Mouse (Mus musculus): ENCODE measurements at regions not wholly inside any gene's neighbourhood (a gene's known extent, or its start where the extent isn't known, plus 50 kb on each side); places are given as distances from the start of the nearest gene placed in this dataset.
A peak's percentile ranks its signal among the peaks of the same experiment; 100 is the strongest.

DNA sequence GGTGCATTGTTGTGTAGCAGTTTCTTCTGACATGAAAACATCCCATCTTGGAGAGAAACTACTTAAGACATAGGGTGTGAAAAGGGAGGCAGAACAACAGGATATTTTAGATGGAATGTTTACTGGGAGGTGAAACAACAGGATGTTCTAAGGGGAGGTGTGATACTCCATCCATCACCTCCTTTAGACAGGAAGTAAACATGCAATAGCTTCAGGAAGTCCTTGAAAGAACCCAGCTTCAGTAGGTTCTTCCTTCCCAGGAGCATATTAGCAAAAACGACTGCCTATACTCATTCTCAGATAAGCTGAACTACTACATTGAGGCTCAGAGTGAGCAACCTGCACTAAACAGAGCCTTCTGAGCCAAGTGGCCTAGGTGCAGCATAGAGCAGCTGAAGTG lies 82.6 kb upstream of the Med14 start:
- H3K36me3 ChIP-seq (ENCODE audit: control insufficient read depth, insufficient read depth, low read length, poor library complexity, severe bottlenecking), result no peaks in the 10 kb centered on the region
- TF ChIP-seq POLR2A (IDR thresholded peaks at IDR 0.05; ENCODE audit: insufficient read depth, low read length) (no peak), CTCF (IDR thresholded peaks at IDR 0.05; ENCODE audit: low read depth, low read length) (no peak), EP300 (IDR thresholded peaks at IDR 0.05; ENCODE audit: insufficient read depth, low read depth, low read length) (no peak)
- H3K4me1 ChIP-seq (ENCODE audit: control insufficient read depth, insufficient read depth, low read length), result no peaks in the 10 kb centered on the region
- no peaks in the 10 kb centered on the region for H3K27me3 ChIP-seq (ENCODE audit: control insufficient read depth, insufficient read depth, low read length, poor library complexity, severe bottlenecking)
- H3K9ac ChIP-seq (ENCODE audit: low read depth, poor library complexity, severe bottlenecking), result no peak overlapping the region
- H3K4me3 ChIP-seq (ENCODE audit: low read depth, low read length), result no peak overlapping the region
- H3K9me3 ChIP-seq (replicated peaks; ENCODE audit: control insufficient read depth, insufficient read depth, low read length, poor library complexity, severe bottlenecking), result no peaks in the 10 kb centered on the region
- H3K27ac ChIP-seq (ENCODE audit: insufficient read depth, low read length), result no peak overlapping the region

GRCm38 (mm10) chrX:12841021-12841325 lies 79.1 kb upstream of the Med14 start:
- Histone ChIP-seq H3K36me3 (ENCODE audit: control insufficient read depth, insufficient read depth, low read length, poor library complexity, severe bottlenecking) (no peaks in the 10 kb centered on the region), H3K9ac (ENCODE audit: low read depth, poor library complexity, severe bottlenecking) (peak overlapping the region; percentile 68; the same call in 1 of the 2 replicates), H3K27me3 (ENCODE audit: control insufficient read depth, insufficient read depth, low read length, poor library complexity, severe bottlenecking) (no peaks in the 10 kb centered on the region), H3K9me3 (replicated peaks; ENCODE audit: control insufficient read depth, insufficient read depth, low read length, poor library complexity, severe bottlenecking) (no peaks in the 10 kb centered on the region), H3K27ac (ENCODE audit: insufficient read depth, low read length) (peak overlapping the region; percentile 96), H3K4me3 (ENCODE audit: low read depth, low read length) (peak overlapping the region; percentile 39), H3K4me1 (ENCODE audit: control insufficient read depth, insufficient read depth, low read length) (no peaks in the 10 kb centered on the region)
- no peak for TF ChIP-seq POLR2A (IDR thresholded peaks at IDR 0.05; ENCODE audit: insufficient read depth, low read length)

GRCm38 (mm10) chrX:12840160-12841020 lies 78.5 kb upstream of the Med14 start:
- Histone ChIP-seq H3K27me3 (ENCODE audit: control insufficient read depth, insufficient read depth, low read length, poor library complexity, severe bottlenecking) (no peaks in the 10 kb centered on the region), H3K4me3 (ENCODE audit: low read depth, low read length) (peak overlapping the region; percentile 39), H3K36me3 (ENCODE audit: control insufficient read depth, insufficient read depth, low read length, poor library complexity, severe bottlenecking) (no peaks in the 10 kb centered on the region), H3K4me1 (ENCODE audit: control insufficient read depth, insufficient read depth, low read length) (no peaks in the 10 kb centered on the region), H3K9ac (ENCODE audit: low read depth, poor library complexity, severe bottlenecking) (peak overlapping the region; percentile 68), H3K27ac (ENCODE audit: insufficient read depth, low read length) (peak overlapping the region; percentile 96), H3K9me3 (replicated peaks; ENCODE audit: control insufficient read depth, insufficient read depth, low read length, poor library complexity, severe bottlenecking) (no peaks in the 10 kb centered on the region)
- TF ChIP-seq EP300 (IDR thresholded peaks at IDR 0.05; ENCODE audit: insufficient read depth, low read depth, low read length) (peak; percentile 80; the same call in 1 of the 2 replicates), CTCF (IDR thresholded peaks at IDR 0.05; ENCODE audit: low read depth, low read length) (no peak)

- H3K4me1 ChIP-seq (ENCODE audit: control insufficient read depth, insufficient read depth, low read length), result no peaks in the 10 kb centered on the region
- no peak for TF ChIP-seq EP300 (IDR thresholded peaks at IDR 0.05; ENCODE audit: insufficient read depth, low read depth, low read length)
- no peak for TF ChIP-seq POLR2A (IDR thresholded peaks at IDR 0.05; ENCODE audit: insufficient read depth, low read length)
- TF ChIP-seq CTCF (IDR thresholded peaks at IDR 0.05; ENCODE audit: low read depth, low read length), result no peak
- 0 out of 2 replicates have a peak overlapping the region, but pooled peaks have one; percentile 38 for H3K4me3 ChIP-seq (ENCODE audit: low read depth, low read length)
- no peaks in the 10 kb centered on the region for H3K27me3 ChIP-seq (ENCODE audit: control insufficient read depth, insufficient read depth, low read length, poor library complexity, severe bottlenecking)
- H3K27ac ChIP-seq (ENCODE audit: insufficient read depth, low read length), result peak overlapping the region; percentile 96
- H3K9me3 ChIP-seq (replicated peaks; ENCODE audit: control insufficient read depth, insufficient read depth, low read length, poor library complexity, severe bottlenecking), result no peaks in the 10 kb centered on the region
- peak overlapping the region; percentile 47; the same call in 1 of the 2 replicates for H3K9ac ChIP-seq (ENCODE audit: low read depth, poor library complexity, severe bottlenecking)
- H3K36me3 ChIP-seq (ENCODE audit: control insufficient read depth, insufficient read depth, low read length, poor library complexity, severe bottlenecking), result no peaks in the 10 kb centered on the region
Observed at GRCm38 (mm10) chrX:12839406-12840159, 77.7 kb upstream of the Med14 start.

GRCm38 (mm10) chrX:12837821-12838220 lies 75.9 kb upstream of the Med14 start:
- Histone ChIP-seq H3K36me3 (ENCODE audit: control insufficient read depth, insufficient read depth, low read length, poor library complexity, severe bottlenecking) (no peaks in the 10 kb centered on the region), H3K9ac (ENCODE audit: low read depth, poor library complexity, severe bottlenecking) (no peak overlapping the region), H3K4me1 (ENCODE audit: control insufficient read depth, insufficient read depth, low read length) (no peaks in the 10 kb centered on the region), H3K4me3 (ENCODE audit: low read depth, low read length) (no peak overlapping the region), H3K9me3 (replicated peaks; ENCODE audit: control insufficient read depth, insufficient read depth, low read length, poor library complexity, severe bottlenecking) (no peaks in the 10 kb centered on the region), H3K27me3 (ENCODE audit: control insufficient read depth, insufficient read depth, low read length, poor library complexity, severe bottlenecking) (no peaks in the 10 kb centered on the region), H3K27ac (ENCODE audit: insufficient read depth, low read length) (peak overlapping the region; percentile 41; the same call in 1 of the 2 replicates)
- TF ChIP-seq EP300 (IDR thresholded peaks at IDR 0.05; ENCODE audit: insufficient read depth, low read depth, low read length) (no peak), CTCF (IDR thresholded peaks at IDR 0.05; ENCODE audit: low read depth, low read length) (no peak), POLR2A (IDR thresholded peaks at IDR 0.05; ENCODE audit: insufficient read depth, low read length) (no peak)

- TF ChIP-seq POLR2A (IDR thresholded peaks at IDR 0.05; ENCODE audit: insufficient read depth, low read length) (no peak), CTCF (IDR thresholded peaks at IDR 0.05; ENCODE audit: low read depth, low read length) (no peak)
- Histone ChIP-seq H3K4me3 (ENCODE audit: low read depth, low read length) (no peak overlapping the region), H3K9ac (ENCODE audit: low read depth, poor library complexity, severe bottlenecking) (no peak overlapping the region), H3K36me3 (ENCODE audit: control insufficient read depth, insufficient read depth, low read length, poor library complexity, severe bottlenecking) (no peaks in the 10 kb centered on the region), H3K27ac (ENCODE audit: insufficient read depth, low read length) (no peak overlapping the region), H3K27me3 (ENCODE audit: control insufficient read depth, insufficient read depth, low read length, poor library complexity, severe bottlenecking) (no peaks in the 10 kb centered on the region), H3K9me3 (replicated peaks; ENCODE audit: control insufficient read depth, insufficient read depth, low read length, poor library complexity, severe bottlenecking) (no peaks in the 10 kb centered on the region), H3K4me1 (ENCODE audit: control insufficient read depth, insufficient read depth, low read length) (no peaks in the 10 kb centered on the region)
Observed at GRCm38 (mm10) chrX:12834681-12835080, 72.8 kb upstream of the Med14 start.
